Mouse (Mus musculus): ENCODE measurements around the gene Igdcc3. TPM values are rescaled to one million over a fixed set of nuclear protein-coding genes. Genes with fewer than 3 reads are reported as not detected.

Igdcc3 gene
- polyA plus RNA-seq, 1 experiment from 2014 or later = 0.75 TPM

GRCm38 (mm10) chr9:65179817-65180624 lies 39.0 kb downstream of the Igdcc3 start:
- H3K4me2 ChIP-seq = peak overlapping the region; percentile 29; the same call in 1 of the 2 replicates
- peaks cover 92% of the 10 kb centered on the region for H3K27me3 ChIP-seq (replicated peaks)
- H3K9ac ChIP-seq = no peak overlapping the region
- peaks cover 6% of the 10 kb centered on the region; the same call in 1 of the 2 replicates for H3K4me1 ChIP-seq
- ATAC-seq = no peak
- H3K36me3 ChIP-seq = no peaks in the 10 kb centered on the region
- H3K9me3 ChIP-seq (replicated peaks) = no peaks in the 10 kb centered on the region
- H3K27ac ChIP-seq = no peak overlapping the region
- WGBS (ENCODE audit: insufficient replicate concordance) = 22% methylated on average over 17 of the region's 17 CpGs
- H3K4me3 ChIP-seq = no peak overlapping the region

GRCm38 (mm10) chr9:65188599-65188998 lies 47.6 kb downstream of the Igdcc3 start:
- no peak overlapping the region for H3K4me2 ChIP-seq
- peaks cover 26% of the 10 kb centered on the region for H3K4me1 ChIP-seq
- H3K27ac ChIP-seq = no peak overlapping the region
- peak; percentile 51; the same call in 1 of the 2 replicates for ATAC-seq
- H3K27me3 ChIP-seq (replicated peaks) = peaks cover 16% of the 10 kb centered on the region
- no peak overlapping the region for H3K4me3 ChIP-seq
- H3K9ac ChIP-seq = no peak overlapping the region
- no peaks in the 10 kb centered on the region for H3K9me3 ChIP-seq (replicated peaks)
- WGBS (ENCODE audit: insufficient replicate concordance) = 7% methylated on average over 3 of the region's 3 CpGs
- H3K36me3 ChIP-seq = no peaks in the 10 kb centered on the region

GRCm38 (mm10) chr9:65190306-65190705 lies 49.3 kb downstream of the Igdcc3 start:
- 71% methylated on average over 7 of the region's 7 CpGs for WGBS (ENCODE audit: insufficient replicate concordance)
- Histone ChIP-seq H3K4me2 (no peak overlapping the region), H3K36me3 (no peaks in the 10 kb centered on the region), H3K4me1 (peaks cover 43% of the 10 kb centered on the region), H3K27me3 (replicated peaks) (peaks cover 3% of the 10 kb centered on the region; the same call in 1 of the 2 replicates), H3K27ac (no peak overlapping the region), H3K9me3 (replicated peaks) (no peaks in the 10 kb centered on the region), H3K9ac (no peak overlapping the region), H3K4me3 (no peak overlapping the region)
- ATAC-seq = no peak

GRCm38 (mm10) chr9:65191389-65191754 lies 50.4 kb downstream of the Igdcc3 start:
- Histone ChIP-seq H3K4me1 (peaks cover 53% of the 10 kb centered on the region), H3K27ac (no peak overlapping the region), H3K4me3 (no peak overlapping the region), H3K36me3 (no peaks in the 10 kb centered on the region), H3K27me3 (replicated peaks) (no peaks in the 10 kb centered on the region), H3K9me3 (replicated peaks) (no peaks in the 10 kb centered on the region), H3K4me2 (no peak overlapping the region), H3K9ac (no peak overlapping the region)
- 53% methylated on average over 2 of the region's 2 CpGs for WGBS (ENCODE audit: insufficient replicate concordance)
- ATAC-seq = no peak

- H3K27ac ChIP-seq = no peak overlapping the region
- no peaks in the 10 kb centered on the region for H3K36me3 ChIP-seq
- ATAC-seq = no peak
- peaks cover 53% of the 10 kb centered on the region for H3K4me1 ChIP-seq
- H3K4me2 ChIP-seq = no peak overlapping the region
- 46% methylated on average over 8 of the region's 8 CpGs for WGBS (ENCODE audit: insufficient replicate concordance)
- no peak overlapping the region for H3K4me3 ChIP-seq
- no peaks in the 10 kb centered on the region for H3K27me3 ChIP-seq (replicated peaks)
- H3K9ac ChIP-seq = no peak overlapping the region
- no peaks in the 10 kb centered on the region for H3K9me3 ChIP-seq (replicated peaks)
Observed at GRCm38 (mm10) chr9:65191755-65192469, 50.9 kb downstream of the Igdcc3 start.

- Histone ChIP-seq H3K4me2 (peak overlapping the region; percentile 40), H3K4me1 (peaks cover 66% of the 10 kb centered on the region), H3K27ac (peak overlapping the region; percentile 46), H3K27me3 (replicated peaks) (no peaks in the 10 kb centered on the region), H3K36me3 (no peaks in the 10 kb centered on the region), H3K4me3 (peak overlapping the region; percentile 25), H3K9ac (no peak overlapping the region), H3K9me3 (replicated peaks) (no peaks in the 10 kb centered on the region)
- 45% methylated on average over 12 of the region's 12 CpGs for WGBS (ENCODE audit: insufficient replicate concordance)
- ATAC-seq = no peak
Observed at GRCm38 (mm10) chr9:65193214-65193613, 52.2 kb downstream of the Igdcc3 start.

- WGBS (ENCODE audit: insufficient replicate concordance) = 77% methylated on average over 4 of the region's 4 CpGs
- peaks cover 83% of the 10 kb centered on the region for H3K4me1 ChIP-seq
Observed at GRCm38 (mm10) chr9:65195053-65195452, 54.1 kb downstream of the Igdcc3 start, which contains the start of gene Parp16. Gene Parp16, plus strand, starts transcription at chr9:65195353.

GRCm38 (mm10) chr9:65195621-65195981 lies 54.6 kb downstream of the Igdcc3 start:
- Histone ChIP-seq H3K4me1 (peaks cover 88% of the 10 kb centered on the region), H3K4me3 (no peak overlapping the region), H3K9ac (peak overlapping the region; percentile 57), H3K27ac (peak overlapping the region; percentile 94), H3K36me3 (no peaks in the 10 kb centered on the region), H3K9me3 (replicated peaks) (no peaks in the 10 kb centered on the region), H3K4me2 (peak overlapping the region; percentile 44), H3K27me3 (replicated peaks) (no peaks in the 10 kb centered on the region)
- WGBS (ENCODE audit: insufficient replicate concordance) = 27% methylated on average over 8 of the region's 8 CpGs
- ATAC-seq = 0 out of 2 replicates have a peak, but pooled peaks have one; percentile 1

More at GRCm38 (mm10) chr9:65195053-65195452, 54.1 kb downstream of the Igdcc3 start, which contains the start of gene Parp16:
- no peaks in the 10 kb centered on the region for H3K9me3 ChIP-seq (replicated peaks)
- peak within 1 kb of the TSS; percentile 94 for H3K27ac ChIP-seq
- no peaks in the 10 kb centered on the region for H3K27me3 ChIP-seq (replicated peaks)
- no peak within 1 kb of the TSS for H3K4me3 ChIP-seq
- no peaks in the 10 kb centered on the region for H3K36me3 ChIP-seq
- no peak for ATAC-seq
- H3K4me2 ChIP-seq = peak within 1 kb of the TSS; percentile 44
- peak within 1 kb of the TSS; percentile 57 for H3K9ac ChIP-seq

GRCm38 (mm10) chr9:65195982-65196737 lies 55.2 kb downstream of the Igdcc3 start:
- no peaks in the 10 kb centered on the region for H3K36me3 ChIP-seq
- H3K9ac ChIP-seq = peak overlapping the region; percentile 57
- H3K4me3 ChIP-seq = no peak overlapping the region
- H3K27me3 ChIP-seq (replicated peaks) = no peaks in the 10 kb centered on the region
- no peaks in the 10 kb centered on the region for H3K9me3 ChIP-seq (replicated peaks)
- WGBS (ENCODE audit: insufficient replicate concordance) = 3% methylated on average over 9 of the region's 9 CpGs
- peak overlapping the region; percentile 44 for H3K4me2 ChIP-seq
- peak overlapping the region; percentile 94 for H3K27ac ChIP-seq
- H3K4me1 ChIP-seq = peaks cover 93% of the 10 kb centered on the region
- ATAC-seq = peak; percentile 91

GRCm38 (mm10) chr9:65196738-65197569 lies 56.0 kb downstream of the Igdcc3 start:
- WGBS (ENCODE audit: insufficient replicate concordance) = 15% methylated on average over 26 of the region's 26 CpGs
- Histone ChIP-seq H3K9ac (peak overlapping the region; percentile 57), H3K4me3 (no peak overlapping the region; the same call in 1 of the 2 replicates), H3K9me3 (replicated peaks) (no peaks in the 10 kb centered on the region), H3K4me1 (peaks cover 86% of the 10 kb centered on the region), H3K27me3 (replicated peaks) (no peaks in the 10 kb centered on the region), H3K27ac (peak overlapping the region; percentile 94), H3K4me2 (peak overlapping the region; percentile 44), H3K36me3 (no peaks in the 10 kb centered on the region)
- ATAC-seq = peak; percentile 63

GRCm38 (mm10) chr9:65197826-65198225 lies 56.8 kb downstream of the Igdcc3 start:
- peaks cover 84% of the 10 kb centered on the region for H3K4me1 ChIP-seq
- 53% methylated on average over 6 of the region's 6 CpGs for WGBS (ENCODE audit: insufficient replicate concordance)
- 0 out of 2 replicates have a peak, but pooled peaks have one; percentile 14 for ATAC-seq
- no peaks in the 10 kb centered on the region for H3K36me3 ChIP-seq
- H3K27me3 ChIP-seq (replicated peaks) = no peaks in the 10 kb centered on the region
- H3K9me3 ChIP-seq (replicated peaks) = no peaks in the 10 kb centered on the region
- H3K4me3 ChIP-seq = no peak overlapping the region
- H3K4me2 ChIP-seq = peak overlapping the region; percentile 44
- peak overlapping the region; percentile 94 for H3K27ac ChIP-seq
- H3K9ac ChIP-seq = peak overlapping the region; percentile 53
